Mouse (Mus musculus) testis, postnatal 14 days (tissue): ENCODE results near the gene Gm4491.

Experiments used
- DNase-seq: peaks from one replicate; pipeline ENCODE4 v3.0.0; 2021; ENCODE audit warnings: low spot score

Gene Gm4491

DNA sequence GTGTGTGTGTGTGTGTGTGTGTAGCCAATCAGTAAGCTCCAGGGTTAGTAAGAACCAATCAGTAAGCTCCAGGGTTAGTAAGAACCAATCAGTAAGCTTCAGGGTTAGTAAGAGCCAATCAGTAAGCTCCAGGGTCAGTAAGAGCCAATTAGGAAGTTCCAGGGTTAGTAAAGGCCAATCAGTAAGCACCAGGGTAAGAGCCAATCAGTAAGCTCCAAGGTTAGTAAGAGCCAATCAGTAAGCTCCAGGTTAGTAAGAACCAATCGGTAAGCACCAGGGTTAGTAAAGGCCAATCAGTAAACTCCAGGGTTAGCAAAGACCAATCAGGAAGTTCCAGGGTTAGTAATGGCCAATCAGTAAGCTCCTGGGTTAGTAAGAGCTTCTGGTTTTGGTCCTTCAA lies 32.8 kb downstream of the Gm4491 start:
- no peak for DNase-seq

DNA sequence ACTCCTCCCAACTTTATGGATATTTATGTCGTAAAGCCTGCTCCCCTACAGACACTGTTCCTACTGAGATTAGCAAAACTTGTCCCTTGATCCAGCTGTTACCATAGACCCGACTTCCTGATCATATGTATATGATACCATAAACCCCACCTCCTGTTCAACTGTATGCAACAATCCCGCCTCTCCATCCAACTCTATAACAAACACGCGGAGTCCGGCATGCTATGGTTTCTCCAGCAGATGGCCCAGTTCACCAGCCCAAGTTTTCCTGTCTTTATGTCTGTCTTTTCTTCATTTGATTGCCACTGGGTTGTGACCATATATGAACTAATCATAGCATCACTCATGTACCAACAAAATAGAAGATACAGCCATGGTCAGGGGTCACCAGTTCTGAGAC lies 40.1 kb downstream of the Gm4491 start:
- DNase-seq, result no peak

DNA sequence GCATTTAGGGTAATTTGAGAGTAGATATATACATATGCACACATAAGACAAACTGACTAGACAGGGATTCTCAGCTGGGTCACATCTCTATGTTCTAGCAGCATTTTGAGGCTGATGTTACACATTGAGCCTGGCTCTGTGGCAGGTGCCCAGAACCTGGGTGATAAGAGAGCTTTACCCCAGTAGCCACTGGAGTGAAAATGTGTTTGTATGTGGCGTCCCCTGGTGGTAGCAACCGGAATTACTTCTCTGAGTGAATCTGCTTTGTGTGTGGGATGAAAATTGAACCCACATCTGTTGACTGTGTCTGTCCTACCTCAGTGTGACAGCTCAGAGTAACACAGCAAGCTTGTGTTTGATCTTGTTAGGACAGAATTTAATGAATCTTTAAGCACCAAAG lies 45.8 kb downstream of the Gm4491 start:
- peak; percentile 43 for DNase-seq

DNA sequence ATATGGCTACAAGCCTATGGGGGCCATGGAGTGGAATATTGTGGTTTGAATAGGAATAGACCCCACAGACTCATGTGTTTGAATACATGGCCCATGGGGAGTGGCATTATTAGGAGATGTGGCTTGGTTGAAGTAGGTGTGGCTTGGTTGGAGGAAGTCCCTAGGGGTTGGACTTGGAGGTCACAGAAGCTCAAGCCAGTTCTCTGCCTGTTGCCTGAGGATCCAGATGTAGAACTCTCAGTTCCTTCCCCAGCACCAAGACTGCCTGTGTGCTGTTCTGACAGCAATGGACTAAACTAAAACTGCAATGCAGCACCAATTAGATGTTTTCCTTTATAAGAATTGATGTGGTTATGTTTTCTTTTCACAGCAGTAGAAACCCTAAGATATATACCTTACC lies 49.6 kb downstream of the Gm4491 start:
- no peak for DNase-seq
